Mouse (Mus musculus) cerebellum, adult 11-12 months (tissue): ENCODE measurements around the gene Kcnk18.

ENCODE experiments used
- DNase-seq: peaks from one replicate; pipeline ENCODE4 v3.0.0; 2022

Gene Kcnk18

GRCm38 (mm10) chr19:59232786-59233185, 13.8 kb downstream of the Kcnk18 start:
- no peak for DNase-seq

GRCm38 (mm10) chr19:59235001-59235400, 16.0 kb downstream of the Kcnk18 start:
- DNase-seq: no peak

GRCm38 (mm10) chr19:59236046-59236445, 17.0 kb downstream of the Kcnk18 start:
- DNase-seq: no peak

GRCm38 (mm10) chr19:59238630-59239029, 19.6 kb downstream of the Kcnk18 start:
- DNase-seq: no peak

- DNase-seq: peak; percentile 57
Observed at GRCm38 (mm10) chr19:59239124-59239817, 20.3 kb downstream of the Kcnk18 start.

- DNase-seq: no peak
Observed at GRCm38 (mm10) chr19:59241987-59242386, 23.0 kb downstream of the Kcnk18 start.

- DNase-seq: no peak
Observed at GRCm38 (mm10) chr19:59243057-59243456, 24.0 kb downstream of the Kcnk18 start.

GRCm38 (mm10) chr19:59248144-59248543, 29.1 kb downstream of the Kcnk18 start:
- no peak for DNase-seq

GRCm38 (mm10) chr19:59248553-59249286, 29.7 kb downstream of the Kcnk18 start:
- no peak for DNase-seq

- DNase-seq: no peak
Observed at GRCm38 (mm10) chr19:59252651-59253050, 33.6 kb downstream of the Kcnk18 start.

GRCm38 (mm10) chr19:59259633-59260032, 40.6 kb downstream of the Kcnk18 start:
- no peak for DNase-seq

- DNase-seq: no peak
Observed at GRCm38 (mm10) chr19:59260718-59261442, 41.9 kb downstream of the Kcnk18 start, which contains the start of gene Slc18a2. TSS of gene Slc18a2 (plus strand) at chr19:59260896.

- no peak for DNase-seq
Observed at GRCm38 (mm10) chr19:59261604-59262003, 42.6 kb downstream of the Kcnk18 start.

- no peak for DNase-seq
Observed at GRCm38 (mm10) chr19:59263171-59263570, 44.2 kb downstream of the Kcnk18 start.

- DNase-seq: no peak
Observed at GRCm38 (mm10) chr19:59264838-59265532, 46.0 kb downstream of the Kcnk18 start.

GRCm38 (mm10) chr19:59265907-59266306, 46.9 kb downstream of the Kcnk18 start:
- no peak for DNase-seq

GRCm38 (mm10) chr19:59267417-59267963, 48.5 kb downstream of the Kcnk18 start:
- DNase-seq: no peak

GRCm38 (mm10) chr19:59273190-59273589, 54.2 kb downstream of the Kcnk18 start:
- DNase-seq: no peak

GRCm38 (mm10) chr19:59276354-59276753, 57.3 kb downstream of the Kcnk18 start:
- DNase-seq: no peak

GRCm38 (mm10) chr19:59280841-59281240, 61.8 kb downstream of the Kcnk18 start:
- no peak for DNase-seq

GRCm38 (mm10) chr19:59282001-59282400, 63.0 kb downstream of the Kcnk18 start:
- no peak for DNase-seq
